Mouse (Mus musculus) erythroblast, embryonic 14.5 days (primary cell): ENCODE data around the gene Mrpl53. TPM values are rescaled to one million over a fixed set of nuclear protein-coding genes. Genes with fewer than 3 reads are reported as not detected.
"Not testable (repeated sequence)": the region's sequence is repeated elsewhere in the genome, so short reads cannot be mapped to it uniquely, and the experiment has no call there.

Experiments used
- H3K27me3 ChIP-seq: 2 replicates; pipeline ENCODE4 v1.6.1; 2012; ENCODE audit warnings: inconsistent platforms; ENCODE audit not compliant: control insufficient read depth
- H3K36me3 ChIP-seq: 2 replicates; pipeline ENCODE4 v1.6.1; 2012; ENCODE audit warnings: mild to moderate bottlenecking, inconsistent platforms; ENCODE audit not compliant: control insufficient read depth
- H3K4me1 ChIP-seq: 2 replicates; pipeline ENCODE4 v1.6.1; 2012; ENCODE audit warnings: inconsistent platforms; ENCODE audit not compliant: control insufficient read depth
- H3K4me3 ChIP-seq: replicated peaks from 2 replicates; pipeline ENCODE3; 2012; ENCODE audit warnings: moderate library complexity, mild to moderate bottlenecking, inconsistent platforms
- H3K9me3 ChIP-seq: 2 replicates; pipeline ENCODE4 v1.6.1; 2012; ENCODE audit warnings: low read length, inconsistent platforms, mixed read lengths; ENCODE audit not compliant: control insufficient read depth
- GATA1 ChIP-seq: IDR thresholded peaks from 2 replicates; pipeline ENCODE4 v1.6.1; 2012; ENCODE audit warnings: low read length, inconsistent platforms, mixed read lengths
- TAL1 ChIP-seq: IDR thresholded peaks from 3 replicates; pipeline ENCODE4 v1.6.1; 2012; ENCODE audit warnings: low read length, inconsistent platforms, mixed read lengths
- polyA plus RNA-seq: library from polyadenylated mRNA; stranded (reverse); fragments of >175 nt; gene quantifications from 2 replicates; pipeline ENCODE4 v1.2.3, GENCODE M21; 2012

Mrpl53 gene
- polyA plus RNA-seq, 1 experiment: 12.3 TPM

GRCm38 (mm10) chr6:83155552-83156238 is 46.9 kb downstream of the Mrpl53 start:
- peak overlapping the region; percentile 60 for H3K4me3 ChIP-seq
- no peak for TF ChIP-seq GATA1
- TF ChIP-seq TAL1: no peak
- no peaks in the 10 kb centered on the region for H3K9me3 ChIP-seq
- peaks cover 57% of the 10 kb centered on the region for H3K27me3 ChIP-seq
- peaks cover 14% of the 10 kb centered on the region for H3K4me1 ChIP-seq
- H3K36me3 ChIP-seq: peaks cover 3% of the 10 kb centered on the region; the same call in 1 of the 2 replicates

- Histone ChIP-seq H3K27me3 (peaks cover 63% of the 10 kb centered on the region), H3K4me1 (peaks cover 14% of the 10 kb centered on the region), H3K9me3 (no peaks in the 10 kb centered on the region), H3K36me3 (peaks cover 3% of the 10 kb centered on the region; the same call in 1 of the 2 replicates), H3K4me3 (peak within 1 kb of the TSS; percentile 60)
- TF ChIP-seq TAL1: no peak
- no peak for TF ChIP-seq GATA1
Measured at GRCm38 (mm10) chr6:83156259-83156684, 47.4 kb downstream of the Mrpl53 start, which contains the start of the genes Wdr54 and 1700003E16Rik. Gene Wdr54, minus strand, starts transcription at chr6:83156397. Gene 1700003E16Rik, plus strand, starts transcription at chr6:83156404.

DNA sequence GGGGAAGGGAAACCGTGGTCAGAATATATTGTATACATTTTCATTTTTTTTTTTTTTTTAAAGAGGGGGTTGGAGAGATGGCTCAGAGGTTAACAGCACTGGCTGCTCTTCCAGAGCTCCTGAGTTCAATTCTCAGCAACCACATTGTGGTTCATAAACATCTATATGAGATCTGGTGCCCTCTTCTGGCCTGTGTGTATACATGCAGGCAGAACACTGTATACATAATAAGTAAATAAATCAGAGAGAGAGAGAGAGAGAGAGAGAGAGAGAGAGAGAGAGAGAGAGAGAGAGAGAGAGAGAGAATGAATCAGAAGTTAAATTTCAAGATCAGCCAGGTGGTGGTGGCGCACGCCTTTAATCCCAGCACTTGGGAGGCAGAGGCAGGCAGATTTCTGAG is 50.6 kb downstream of the Mrpl53 start:
- H3K9me3 ChIP-seq, H3K4me3 ChIP-seq, H3K36me3 ChIP-seq: not testable (repeated sequence)
- Histone ChIP-seq H3K4me1 (peaks cover 26% of the 10 kb centered on the region), H3K27me3 (peaks cover 74% of the 10 kb centered on the region)

Other genes starting within 250 kb of the Mrpl53 start
- not detected in 2 replicates for gene Sema4f, start 169.3 kb upstream of the Mrpl53 start, polyA plus RNA-seq
- 8.2 and 8.8 TPM in 2 replicates for gene M1ap, start 162.1 kb upstream of the Mrpl53 start, polyA plus RNA-seq
- 27.8 and 28.7 TPM in 2 replicates for gene Dok1, start 75.6 kb upstream of the Mrpl53 start, polyA plus RNA-seq
- gene Loxl3, start 74.9 kb upstream of the Mrpl53 start, polyA plus RNA-seq: 0.01 and 0.02 TPM in 2 replicates
- gene Aup1, start 54.5 kb upstream of the Mrpl53 start, polyA plus RNA-seq: 310 and 339 TPM in 2 replicates
- 6.2 and 6.6 TPM in 2 replicates for gene Htra2, start 53.8 kb upstream of the Mrpl53 start, polyA plus RNA-seq
- gene Dqx1, start 51.2 kb upstream of the Mrpl53 start, polyA plus RNA-seq: 0.14 and 0.18 TPM in 2 replicates
- gene Tlx2, start 38.7 kb upstream of the Mrpl53 start, polyA plus RNA-seq: not detected in 2 replicates
- gene Pcgf1, start 31.2 kb upstream of the Mrpl53 start, polyA plus RNA-seq: 1.5 and 2.2 TPM in 2 replicates
- gene Lbx2, start 22.7 kb upstream of the Mrpl53 start, polyA plus RNA-seq: 0.05 TPM in 1 of 2 replicates, not detected in the other
- 0.18 and 0.43 TPM in 2 replicates for gene Ccdc142, start 7.4 kb upstream of the Mrpl53 start, polyA plus RNA-seq
- gene Gm42688, start 7.4 kb upstream of the Mrpl53 start, polyA plus RNA-seq: 0.18 and 0.27 TPM in 2 replicates
- gene Mogs, start 6.5 kb downstream of the Mrpl53 start, polyA plus RNA-seq: 3.9 and 4.2 TPM in 2 replicates
- 16.2 and 18.3 TPM in 2 replicates for gene Wbp1, start 12.5 kb downstream of the Mrpl53 start, polyA plus RNA-seq
- gene Ino80b, start 16.4 kb downstream of the Mrpl53 start, polyA plus RNA-seq: 26.4 TPM in 2 replicates
- gene Rtkn, start 26.4 kb downstream of the Mrpl53 start, polyA plus RNA-seq: 0.26 and 0.39 TPM in 2 replicates
- gene Wdr54, start 47.4 kb downstream of the Mrpl53 start, polyA plus RNA-seq: 0.01 and 0.02 TPM in 2 replicates
- gene 1700003E16Rik, start 47.4 kb downstream of the Mrpl53 start, polyA plus RNA-seq: not detected in 2 replicates
- 27.2 and 36.9 TPM in 2 replicates for gene Dctn1, start 56.9 kb downstream of the Mrpl53 start, polyA plus RNA-seq
- 1.8 and 2.3 TPM in 2 replicates for gene Slc4a5, start 110.8 kb downstream of the Mrpl53 start, polyA plus RNA-seq
- 5.3 and 6.1 TPM in 2 replicates for gene Mthfd2, start 216.9 kb downstream of the Mrpl53 start, polyA plus RNA-seq
- gene Mob1a, start 217.0 kb downstream of the Mrpl53 start, polyA plus RNA-seq: 1.8 and 2.4 TPM in 2 replicates
- gene Bola3, start 240.1 kb downstream of the Mrpl53 start, polyA plus RNA-seq: 25.9 and 28.1 TPM in 2 replicates